Mouse (Mus musculus): Measurements from ENCODE around the gene Hba-a2. TPM values are rescaled to one million over a fixed set of nuclear protein-coding genes. Genes with fewer than 3 reads are reported as not detected.
"Not testable (repeated sequence)": the region's sequence is repeated elsewhere in the genome, so short reads cannot be mapped to it uniquely, and the experiment has no call there.

Hba-a2 gene
- polyA plus RNA-seq, 1 experiment from 2014 or later: 6,511 TPM

GRCm38 (mm10) chr11:32267964-32268363 is 28.3 kb upstream of the Hba-a2 start:
- peaks cover 16% of the 10 kb centered on the region for H3K4me1 ChIP-seq (replicated peaks)
- ATAC-seq (ENCODE audit: low FRiP score): peak; percentile 30; the same call in 1 of the 2 replicates
- peak overlapping the region; percentile 62 for H3K4me2 ChIP-seq
- H3K36me3 ChIP-seq: no peaks in the 10 kb centered on the region
- no peaks in the 10 kb centered on the region for H3K9me3 ChIP-seq
- peak overlapping the region; percentile 78 for H3K4me3 ChIP-seq
- WGBS: 29% methylated on average over 5 of the region's 5 CpGs
- H3K27me3 ChIP-seq: peaks cover 9% of the 10 kb centered on the region
- peak overlapping the region; percentile 97 for H3K27ac ChIP-seq
- H3K9ac ChIP-seq: peak overlapping the region; percentile 97

- Histone ChIP-seq H3K27me3 (peaks cover 9% of the 10 kb centered on the region), H3K4me3 (no peak overlapping the region), H3K9ac (no peak overlapping the region), H3K9me3 (no peaks in the 10 kb centered on the region), H3K27ac (no peak overlapping the region), H3K36me3 (no peaks in the 10 kb centered on the region), H3K4me2 (no peak overlapping the region), H3K4me1 (replicated peaks) (peaks cover 16% of the 10 kb centered on the region)
- ATAC-seq (ENCODE audit: low FRiP score): no peak
- 88% methylated on average over 5 of the region's 5 CpGs for WGBS
Measured at GRCm38 (mm10) chr11:32268952-32269351, 27.3 kb upstream of the Hba-a2 start.

- 56% methylated on average over 4 of the region's 4 CpGs for WGBS
- ATAC-seq (ENCODE audit: low FRiP score): no peak
- H3K4me3 ChIP-seq: no peak overlapping the region
- peaks cover 10% of the 10 kb centered on the region for H3K4me1 ChIP-seq (replicated peaks)
- peaks cover 14% of the 10 kb centered on the region for H3K27me3 ChIP-seq
- H3K9ac ChIP-seq: no peak overlapping the region
- no peaks in the 10 kb centered on the region for H3K9me3 ChIP-seq
- no peak overlapping the region for H3K4me2 ChIP-seq
- no peaks in the 10 kb centered on the region for H3K36me3 ChIP-seq
- no peak overlapping the region for H3K27ac ChIP-seq
Measured at GRCm38 (mm10) chr11:32271178-32271577, 25.1 kb upstream of the Hba-a2 start.

GRCm38 (mm10) chr11:32276347-32276746 is 19.9 kb upstream of the Hba-a2 start, which contains the start of gene Hba-x:
Gene Hba-x (plus strand): TSS chr11:32276400.
- Histone ChIP-seq H3K36me3 (no peaks in the 10 kb centered on the region), H3K4me2 (no peak within 1 kb of the TSS), H3K4me1 (replicated peaks) (no peaks in the 10 kb centered on the region), H3K9me3 (no peaks in the 10 kb centered on the region), H3K4me3 (no peak within 1 kb of the TSS), H3K9ac (no peak within 1 kb of the TSS), H3K27me3 (peaks cover 31% of the 10 kb centered on the region), H3K27ac (no peak within 1 kb of the TSS)
- ATAC-seq (ENCODE audit: low FRiP score): no peak
- WGBS: 75% methylated on average over 3 of the region's 3 CpGs

GRCm38 (mm10) chr11:32277736-32278457 is 18.4 kb upstream of the Hba-a2 start:
- H3K27ac ChIP-seq: no peak overlapping the region
- H3K4me3 ChIP-seq: no peak overlapping the region
- no peaks in the 10 kb centered on the region for H3K4me1 ChIP-seq (replicated peaks)
- H3K27me3 ChIP-seq: peaks cover 29% of the 10 kb centered on the region
- no peak for ATAC-seq (ENCODE audit: low FRiP score)
- H3K4me2 ChIP-seq: no peak overlapping the region
- no peaks in the 10 kb centered on the region for H3K36me3 ChIP-seq
- no peaks in the 10 kb centered on the region for H3K9me3 ChIP-seq
- H3K9ac ChIP-seq: no peak overlapping the region
- 77% methylated on average over 21 of the region's 21 CpGs for WGBS

GRCm38 (mm10) chr11:32278458-32278957 is 17.8 kb upstream of the Hba-a2 start:
- H3K4me3 ChIP-seq: no peak overlapping the region
- H3K27me3 ChIP-seq: peaks cover 29% of the 10 kb centered on the region
- no peaks in the 10 kb centered on the region for H3K4me1 ChIP-seq (replicated peaks)
- WGBS: 86% methylated on average over 12 of the region's 12 CpGs
- no peak overlapping the region for H3K9ac ChIP-seq
- no peaks in the 10 kb centered on the region for H3K36me3 ChIP-seq
- no peak for ATAC-seq (ENCODE audit: low FRiP score)
- H3K27ac ChIP-seq: no peak overlapping the region
- H3K4me2 ChIP-seq: no peak overlapping the region
- H3K9me3 ChIP-seq: no peaks in the 10 kb centered on the region

- no peak for ATAC-seq (ENCODE audit: low FRiP score)
- Histone ChIP-seq H3K4me2 (no peak overlapping the region), H3K27me3 (peaks cover 26% of the 10 kb centered on the region), H3K9ac (no peak overlapping the region), H3K4me1 (replicated peaks) (no peaks in the 10 kb centered on the region), H3K9me3 (no peaks in the 10 kb centered on the region), H3K36me3 (no peaks in the 10 kb centered on the region), H3K27ac (no peak overlapping the region), H3K4me3 (no peak overlapping the region)
- WGBS: 85% methylated on average over 2 of the region's 2 CpGs
Measured at GRCm38 (mm10) chr11:32280646-32281045, 15.6 kb upstream of the Hba-a2 start.

GRCm38 (mm10) chr11:32281416-32282144 is 14.7 kb upstream of the Hba-a2 start:
- H3K27me3 ChIP-seq: peaks cover 20% of the 10 kb centered on the region
- no peak overlapping the region for H3K4me2 ChIP-seq
- no peaks in the 10 kb centered on the region for H3K36me3 ChIP-seq
- no peak overlapping the region for H3K4me3 ChIP-seq
- H3K9me3 ChIP-seq: no peaks in the 10 kb centered on the region
- 59% methylated on average over 1 of the region's 1 CpGs for WGBS
- no peak for ATAC-seq (ENCODE audit: low FRiP score)
- no peak overlapping the region for H3K27ac ChIP-seq
- H3K9ac ChIP-seq: no peak overlapping the region
- H3K4me1 ChIP-seq (replicated peaks): no peaks in the 10 kb centered on the region

GRCm38 (mm10) chr11:32283091-32283777 is 13.1 kb upstream of the Hba-a2 start, which contains the start of gene Hba-a1:
Gene Hba-a1 (plus strand): TSS chr11:32283511.
- H3K36me3 ChIP-seq: not testable (repeated sequence)
- peaks cover 15% of the 10 kb centered on the region for H3K27me3 ChIP-seq

GRCm38 (mm10) chr11:32284582-32284981 is 11.7 kb upstream of the Hba-a2 start:
- H3K9ac ChIP-seq; H3K4me1 ChIP-seq (replicated peaks); ATAC-seq (ENCODE audit: low FRiP score); H3K9me3 ChIP-seq; H3K4me2 ChIP-seq; H3K27ac ChIP-seq; H3K4me3 ChIP-seq; H3K36me3 ChIP-seq: not testable (repeated sequence)
- WGBS: 69% methylated on average over 2 of the region's 2 CpGs
- H3K27me3 ChIP-seq: peaks cover 11% of the 10 kb centered on the region

More at GRCm38 (mm10) chr11:32283091-32283777, 13.1 kb upstream of the Hba-a2 start, which contains the start of gene Hba-a1:
- H3K4me3 ChIP-seq; H3K4me2 ChIP-seq; H3K27ac ChIP-seq; H3K4me1 ChIP-seq (replicated peaks); H3K9ac ChIP-seq; ATAC-seq (ENCODE audit: low FRiP score); H3K9me3 ChIP-seq: not testable (repeated sequence)
- WGBS: 38% methylated on average over 1 of the region's 5 CpGs

- H3K4me3 ChIP-seq: no peak overlapping the region
- no peaks in the 10 kb centered on the region for H3K36me3 ChIP-seq
- H3K4me1 ChIP-seq (replicated peaks): no peaks in the 10 kb centered on the region
- H3K27me3 ChIP-seq: peaks cover 11% of the 10 kb centered on the region
- no peaks in the 10 kb centered on the region for H3K9me3 ChIP-seq
- H3K4me2 ChIP-seq: no peak overlapping the region
- ATAC-seq (ENCODE audit: low FRiP score): no peak
- H3K27ac ChIP-seq: no peak overlapping the region
- 84% methylated on average over 7 of the region's 7 CpGs for WGBS
- H3K9ac ChIP-seq: no peak overlapping the region
Measured at GRCm38 (mm10) chr11:32285031-32285775, 11.1 kb upstream of the Hba-a2 start.
